Mouse (Mus musculus) C2C12 (cell line): ENCODE data around the gene Rab8b. TPM values are rescaled to one million over a fixed set of nuclear protein-coding genes. Genes with fewer than 3 reads are reported as not detected.
"Not testable (repeated sequence)": the region's sequence is repeated elsewhere in the genome, so short reads cannot be mapped to it uniquely, and the experiment has no call there.

Experiments used
- H3K27me3 ChIP-seq: one replicate; pipeline ENCODE4 v1.6.1; 2011; ENCODE audit not compliant: control insufficient read depth, insufficient read depth, insufficient read length
- H3K36me3 ChIP-seq: one replicate; pipeline ENCODE4 v1.6.1; 2011; ENCODE audit not compliant: control insufficient read depth, insufficient read depth
- H3K4me3 ChIP-seq: one replicate; pipeline ENCODE4 v1.5.1; 2011; ENCODE audit warnings: mild to moderate bottlenecking, control low read depth; ENCODE audit not compliant: poor library complexity, insufficient read depth, severe bottlenecking
- H3K79me2 ChIP-seq: one replicate; pipeline ENCODE4 v1.6.1; 2011; ENCODE audit not compliant: control insufficient read depth, insufficient read depth
- H3K79me3 ChIP-seq: one replicate; pipeline ENCODE4 v1.6.1; 2011; ENCODE audit warnings: low read depth, control low read depth
- H3ac ChIP-seq: one replicate; pipeline ENCODE3; 2011; ENCODE audit warnings: low read depth; ENCODE audit not compliant: control insufficient read depth, insufficient read length
- CEBPB ChIP-seq: IDR thresholded peaks from one replicate; pipeline ENCODE4 v1.6.1; 2011; ENCODE audit warnings: low read depth, mild to moderate bottlenecking, control low read depth, moderate library complexity
- CTCF ChIP-seq: IDR thresholded peaks from one replicate; pipeline ENCODE4 v1.5.1; 2011; ENCODE audit not compliant: control insufficient read depth, insufficient read depth, insufficient read length
- FOSL1 ChIP-seq: IDR thresholded peaks from one replicate; pipeline ENCODE4 v1.8.0; 2011; ENCODE audit warnings: mild to moderate bottlenecking, low read length; ENCODE audit not compliant: poor library complexity, insufficient read depth, severe bottlenecking
- MAX ChIP-seq: IDR thresholded peaks from one replicate; pipeline ENCODE4 v1.6.1; 2011; ENCODE audit warnings: mild to moderate bottlenecking, control low read depth
- MYOD1 ChIP-seq: IDR thresholded peaks from one replicate; pipeline ENCODE4 v1.6.1; 2011; ENCODE audit warnings: low read depth; ENCODE audit not compliant: control insufficient read depth, insufficient read length
- MYOG ChIP-seq: IDR thresholded peaks from one replicate; pipeline ENCODE4 v1.6.1; 2011; ENCODE audit not compliant: control insufficient read depth, insufficient read length; ENCODE audit errors: extremely low read depth
- USF1 ChIP-seq: IDR thresholded peaks from one replicate; pipeline ENCODE4 v1.6.1; 2011; ENCODE audit warnings: low read depth, mild to moderate bottlenecking, control low read depth, moderate library complexity
- polyA plus RNA-seq: library from polyadenylated mRNA; unstranded; fragments of >200 nt; fragmentation: generic; extraction: Trizol; gene quantifications from one replicate; pipeline ENCODE4 v1.2.1, GENCODE M21; 2012; ENCODE audit warnings: missing spikeins

Rab8b gene
- polyA plus RNA-seq, 1 experiment: 4.1 TPM

GRCm38 (mm10) chr9:66915869-66916785 lies 3.4 kb downstream of the Rab8b start:
- H3ac ChIP-seq: no peak overlapping the region
- H3K27me3 ChIP-seq: no peaks in the 10 kb centered on the region
- H3K4me3 ChIP-seq: no peak overlapping the region
- peaks cover 11% of the 10 kb centered on the region for H3K79me3 ChIP-seq
- H3K79me2 ChIP-seq: peaks cover 66% of the 10 kb centered on the region
- TF ChIP-seq CEBPB: no peak
- no peak for TF ChIP-seq FOSL1
- no peak for TF ChIP-seq MYOG
- TF ChIP-seq MYOD1: no peak
- TF ChIP-seq USF1: no peak
- no peak for TF ChIP-seq CTCF
- TF ChIP-seq MAX: no peak
- H3K36me3 ChIP-seq: no peaks in the 10 kb centered on the region

GRCm38 (mm10) chr9:66915401-66915800 lies 4.1 kb downstream of the Rab8b start:
- H3K36me3 ChIP-seq: no peaks in the 10 kb centered on the region
- no peak overlapping the region for H3ac ChIP-seq
- no peaks in the 10 kb centered on the region for H3K27me3 ChIP-seq
- H3K4me3 ChIP-seq: no peak overlapping the region
- peaks cover 73% of the 10 kb centered on the region for H3K79me2 ChIP-seq
- no peak for TF ChIP-seq MAX
- no peak for TF ChIP-seq USF1
- TF ChIP-seq CTCF: no peak
- TF ChIP-seq CEBPB: no peak
- TF ChIP-seq MYOG: no peak
- H3K79me3 ChIP-seq: peaks cover 11% of the 10 kb centered on the region

- Histone ChIP-seq H3K36me3 (no peaks in the 10 kb centered on the region), H3K4me3 (no peak overlapping the region), H3ac (no peak overlapping the region), H3K79me2 (peaks cover 81% of the 10 kb centered on the region), H3K79me3 (peaks cover 13% of the 10 kb centered on the region), H3K27me3 (no peaks in the 10 kb centered on the region)
- TF ChIP-seq CTCF (no peak), MYOG (no peak), MYOD1 (no peak), MAX (no peak), FOSL1 (no peak), CEBPB (no peak), USF1 (no peak)
These were observed 4.9 kb downstream of the Rab8b start for GRCm38 (mm10) chr9:66914540-66914939.

GRCm38 (mm10) chr9:66913254-66913934 lies 6.1 kb downstream of the Rab8b start:
- H3ac ChIP-seq, H3K27me3 ChIP-seq, H3K4me3 ChIP-seq, H3K36me3 ChIP-seq: not testable (repeated sequence)
- H3K79me3 ChIP-seq: peaks cover 13% of the 10 kb centered on the region
- H3K79me2 ChIP-seq: peaks cover 71% of the 10 kb centered on the region

GRCm38 (mm10) chr9:66912304-66912703 lies 7.2 kb downstream of the Rab8b start:
- no peak for TF ChIP-seq CEBPB
- no peak for TF ChIP-seq MYOD1
- TF ChIP-seq CTCF: no peak
- TF ChIP-seq USF1: no peak
- TF ChIP-seq MYOG: no peak
- TF ChIP-seq MAX: no peak
- TF ChIP-seq FOSL1: no peak
- Histone ChIP-seq H3K79me2 (peaks cover 61% of the 10 kb centered on the region), H3ac (no peak overlapping the region), H3K4me3 (no peak overlapping the region), H3K36me3 (no peaks in the 10 kb centered on the region), H3K27me3 (no peaks in the 10 kb centered on the region), H3K79me3 (peaks cover 8% of the 10 kb centered on the region)
